Mouse (Mus musculus) testis, adult 2 months (tissue): ENCODE measurements at regions not wholly inside any gene's neighbourhood (a gene's known extent, or its start where the extent isn't known, plus 50 kb on each side); places are given as distances from the start of the nearest gene placed in this dataset.

Experiments
- H3K27ac ChIP-seq: fragments of 200-500 bp; 2 replicates; pipeline ENCODE4 v1.5.1; 2012; ENCODE audit warnings: low read depth, low read length; ENCODE audit not compliant: control insufficient read depth, insufficient read depth
- H3K27me3 ChIP-seq: fragments of 200-500 bp; 2 replicates; pipeline ENCODE4 v1.6.1; 2012; ENCODE audit warnings: mild to moderate bottlenecking, low read length, moderate library complexity; ENCODE audit not compliant: control insufficient read depth, insufficient read depth
- H3K36me3 ChIP-seq: fragments of 200-500 bp; 2 replicates; pipeline ENCODE4 v1.6.1; 2012; ENCODE audit warnings: mild to moderate bottlenecking, low read length; ENCODE audit not compliant: control insufficient read depth, insufficient read depth
- H3K4me1 ChIP-seq: fragments of 200-500 bp; 2 replicates; pipeline ENCODE4 v1.6.1; 2012; ENCODE audit warnings: low read length; ENCODE audit not compliant: control insufficient read depth, insufficient read depth
- H3K4me3 ChIP-seq: fragments of 200-500 bp; 2 replicates; pipeline ENCODE4 v1.5.1; 2012; ENCODE audit warnings: low read depth, mild to moderate bottlenecking, low read length, moderate library complexity, mixed read lengths; ENCODE audit not compliant: control insufficient read depth
- CTCF ChIP-seq: fragments of 200-500 bp; IDR thresholded peaks from 2 replicates; pipeline ENCODE4 v1.5.1; 2012; ENCODE audit warnings: low read depth, mild to moderate bottlenecking, inconsistent platforms, low read length, moderate library complexity; ENCODE audit not compliant: control insufficient read depth, insufficient read depth, insufficient replicate concordance
- POLR2A ChIP-seq: fragments of 200-500 bp; IDR thresholded peaks from 2 replicates; pipeline ENCODE4 v1.6.1; 2012; ENCODE audit warnings: low read depth, mild to moderate bottlenecking, inconsistent platforms, low read length, moderate library complexity; ENCODE audit not compliant: control insufficient read depth

- Histone ChIP-seq H3K27ac (no peak overlapping the region), H3K4me1 (no peaks in the 10 kb centered on the region), H3K4me3 (no peak overlapping the region), H3K27me3 (no peaks in the 10 kb centered on the region), H3K36me3 (no peaks in the 10 kb centered on the region)
- no peak for TF ChIP-seq POLR2A
- no peak for TF ChIP-seq CTCF
Measured at GRCm38 (mm10) chr7:116963839-116964238, 416.9 kb upstream of the Xylt1 start.

DNA sequence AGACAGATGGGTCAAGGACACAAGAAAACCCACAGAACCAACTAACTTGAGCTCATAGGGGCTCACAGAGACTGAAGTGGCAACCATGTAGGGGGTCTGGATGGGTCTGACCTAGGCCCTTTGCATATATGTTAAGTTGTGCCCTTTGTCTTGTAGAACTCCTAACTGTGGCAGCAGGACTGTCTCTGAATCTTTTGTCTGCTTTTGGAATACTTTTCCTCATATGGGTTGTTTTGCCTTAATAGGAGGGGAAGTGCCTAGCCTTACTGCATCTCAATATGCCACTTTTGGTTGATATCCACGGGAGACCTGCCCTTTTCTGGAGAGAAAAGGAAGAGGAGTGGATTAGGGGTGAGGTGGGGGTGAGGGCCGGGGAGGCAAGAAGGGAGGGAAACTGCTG lies 389.4 kb upstream of the Xylt1 start:
- Histone ChIP-seq H3K4me1 (no peaks in the 10 kb centered on the region), H3K27ac (no peak overlapping the region), H3K4me3 (no peak overlapping the region), H3K27me3 (no peaks in the 10 kb centered on the region), H3K36me3 (no peaks in the 10 kb centered on the region)
- TF ChIP-seq CTCF (no peak), POLR2A (no peak)

- no peaks in the 10 kb centered on the region for H3K36me3 ChIP-seq
- no peak for TF ChIP-seq CTCF
- no peak overlapping the region for H3K4me3 ChIP-seq
- H3K27ac ChIP-seq: no peak overlapping the region
- H3K27me3 ChIP-seq: no peaks in the 10 kb centered on the region
- H3K4me1 ChIP-seq: no peaks in the 10 kb centered on the region
Measured at GRCm38 (mm10) chr7:116992166-116992565, 388.6 kb upstream of the Xylt1 start.

DNA sequence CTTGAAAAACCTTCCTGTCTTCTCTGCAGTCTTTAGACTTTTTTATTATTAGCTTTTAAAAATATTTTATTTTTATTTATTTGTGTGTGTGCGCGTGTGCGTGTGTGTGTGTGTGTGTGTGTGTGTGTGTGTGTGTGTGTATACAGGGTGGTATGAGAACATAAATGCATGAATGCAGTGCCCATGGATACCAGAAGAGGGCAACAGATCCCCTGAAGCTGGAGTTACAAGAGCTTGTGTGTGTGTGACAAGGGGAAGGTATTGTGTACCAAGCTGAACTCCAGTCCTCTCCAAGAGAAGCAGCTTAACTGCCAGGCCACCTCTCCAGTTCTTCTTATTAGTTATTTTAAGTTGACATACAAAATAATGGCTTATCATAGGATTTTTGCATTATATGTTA lies 385.0 kb upstream of the Xylt1 start:
- Histone ChIP-seq H3K27ac (no peak overlapping the region), H3K4me3 (no peak overlapping the region), H3K4me1 (no peaks in the 10 kb centered on the region), H3K27me3 (no peaks in the 10 kb centered on the region), H3K36me3 (no peaks in the 10 kb centered on the region)
- no peak for TF ChIP-seq CTCF
- no peak for TF ChIP-seq POLR2A

GRCm38 (mm10) chr7:117003167-117003566 lies 377.6 kb upstream of the Xylt1 start:
- H3K36me3 ChIP-seq: no peaks in the 10 kb centered on the region
- H3K4me1 ChIP-seq: no peaks in the 10 kb centered on the region
- H3K4me3 ChIP-seq: no peak overlapping the region
- no peaks in the 10 kb centered on the region for H3K27me3 ChIP-seq
- TF ChIP-seq POLR2A (no peak), CTCF (no peak)
- no peak overlapping the region for H3K27ac ChIP-seq

DNA sequence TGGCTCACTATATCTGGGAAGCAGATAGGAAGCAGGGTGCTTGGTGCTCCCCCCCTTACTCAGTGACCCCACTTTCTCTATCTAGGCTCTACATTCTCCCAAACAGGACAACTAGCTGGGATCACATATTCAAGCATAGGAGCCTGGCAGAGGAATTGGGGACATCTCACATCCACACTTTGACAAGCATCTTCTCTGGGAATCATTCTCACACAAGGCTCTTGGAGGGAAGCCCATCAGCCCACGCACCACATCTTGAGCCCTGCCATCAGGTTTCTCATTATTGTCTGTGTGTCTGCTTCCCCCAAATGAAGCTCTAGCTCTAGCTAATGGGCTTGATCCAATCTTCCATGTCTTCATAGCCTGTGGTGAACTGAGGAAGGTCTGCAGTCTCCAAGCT lies 362.4 kb upstream of the Xylt1 start:
- no peak overlapping the region for H3K27ac ChIP-seq
- TF ChIP-seq CTCF (no peak), POLR2A (no peak)
- no peaks in the 10 kb centered on the region for H3K27me3 ChIP-seq
- no peaks in the 10 kb centered on the region for H3K36me3 ChIP-seq
- no peak overlapping the region for H3K4me3 ChIP-seq
- no peaks in the 10 kb centered on the region for H3K4me1 ChIP-seq

GRCm38 (mm10) chr7:117021716-117022115 lies 359.1 kb upstream of the Xylt1 start:
- H3K27ac ChIP-seq: no peak overlapping the region
- no peak for TF ChIP-seq CTCF
- no peak for TF ChIP-seq POLR2A

GRCm38 (mm10) chr7:117044926-117045325 lies 335.9 kb upstream of the Xylt1 start:
- Histone ChIP-seq H3K27me3 (no peaks in the 10 kb centered on the region), H3K4me1 (no peaks in the 10 kb centered on the region), H3K27ac (no peak overlapping the region), H3K4me3 (no peak overlapping the region), H3K36me3 (no peaks in the 10 kb centered on the region)
- no peak for TF ChIP-seq CTCF
- no peak for TF ChIP-seq POLR2A

More at GRCm38 (mm10) chr7:117021716-117022115, 359.1 kb upstream of the Xylt1 start:
- Histone ChIP-seq H3K4me1 (no peaks in the 10 kb centered on the region), H3K4me3 (no peak overlapping the region), H3K36me3 (no peaks in the 10 kb centered on the region), H3K27me3 (no peaks in the 10 kb centered on the region)
